Mouse (Mus musculus) ES-Bruce4 (cell line): ENCODE measurements around the gene Arl14.

Experiments
- CTCF ChIP-seq: IDR thresholded peaks from one replicate; pipeline ENCODE4 v1.8.1; 2011; ENCODE audit warnings: low read depth, low read length
- POLR2A ChIP-seq: IDR thresholded peaks from one replicate; pipeline ENCODE4 v1.8.1; 2011; ENCODE audit warnings: low read length; ENCODE audit not compliant: insufficient read depth

GRCm38 (mm10) chr3:69226496-69226895 lies 4.3 kb downstream of the Arl14 start:
- TF ChIP-seq POLR2A, result no peak
- no peak for TF ChIP-seq CTCF
